Mouse (Mus musculus): ENCODE measurements at regions not wholly inside any gene's neighbourhood (a gene's known extent, or its start where the extent isn't known, plus 50 kb on each side); places are given as distances from the start of the nearest gene placed in this dataset.

GRCm38 (mm10) chrX:158931864-158932263, 278.2 kb upstream of the Rps6ka3 start:
- Histone ChIP-seq H3K27me3 (ENCODE audit: control insufficient read depth, insufficient read depth, low read length) (no peaks in the 10 kb centered on the region), H3K4me1 (replicated peaks; ENCODE audit: control insufficient read depth, insufficient read depth, low read length) (no peaks in the 10 kb centered on the region), H3K36me3 (ENCODE audit: control insufficient read depth, insufficient read depth, low read length) (no peaks in the 10 kb centered on the region), H3K27ac (ENCODE audit: control insufficient read depth, insufficient read depth, low read length) (no peak overlapping the region), H3K4me3 (ENCODE audit: control insufficient read depth, insufficient read depth, low read length) (no peak overlapping the region)
- no peak for DNase-seq
- TF ChIP-seq POLR2A (IDR thresholded peaks at IDR 0.05; ENCODE audit: control insufficient read depth, extremely low read depth, insufficient read depth, low read length, poor library complexity): no peak
- 73% methylated on average over 1 of the region's 1 CpGs for WGBS

- DNase-seq: no peak
- no peaks in the 10 kb centered on the region for H3K4me1 ChIP-seq (replicated peaks; ENCODE audit: control insufficient read depth, insufficient read depth, low read length)
- H3K27me3 ChIP-seq (ENCODE audit: control insufficient read depth, insufficient read depth, low read length): no peaks in the 10 kb centered on the region
- H3K27ac ChIP-seq (ENCODE audit: control insufficient read depth, insufficient read depth, low read length): no peak overlapping the region
- no peaks in the 10 kb centered on the region for H3K36me3 ChIP-seq (ENCODE audit: control insufficient read depth, insufficient read depth, low read length)
- TF ChIP-seq POLR2A (IDR thresholded peaks at IDR 0.05; ENCODE audit: control insufficient read depth, extremely low read depth, insufficient read depth, low read length, poor library complexity): no peak
- no peak for TF ChIP-seq CTCF (IDR thresholded peaks at IDR 0.05; ENCODE audit: borderline replicate concordance, control insufficient read depth, extremely low read depth, insufficient read depth, low read length, poor library complexity)
- 87% methylated on average over 4 of the region's 4 CpGs for WGBS
- no peak overlapping the region for H3K4me3 ChIP-seq (ENCODE audit: control insufficient read depth, insufficient read depth, low read length)
Observed at GRCm38 (mm10) chrX:158947191-158947590, 262.9 kb upstream of the Rps6ka3 start.

GRCm38 (mm10) chrX:158971726-158972125, 238.4 kb upstream of the Rps6ka3 start:
- Histone ChIP-seq H3K27ac (ENCODE audit: control insufficient read depth, insufficient read depth, low read length) (no peak overlapping the region), H3K27me3 (ENCODE audit: control insufficient read depth, insufficient read depth, low read length) (no peaks in the 10 kb centered on the region), H3K36me3 (ENCODE audit: control insufficient read depth, insufficient read depth, low read length) (no peaks in the 10 kb centered on the region), H3K4me3 (ENCODE audit: control insufficient read depth, insufficient read depth, low read length) (no peak overlapping the region), H3K4me1 (replicated peaks; ENCODE audit: control insufficient read depth, insufficient read depth, low read length) (no peaks in the 10 kb centered on the region)
- 45% methylated on average over 5 of the region's 5 CpGs for WGBS
- no peak for DNase-seq
- TF ChIP-seq CTCF (IDR thresholded peaks at IDR 0.05; ENCODE audit: borderline replicate concordance, control insufficient read depth, extremely low read depth, insufficient read depth, low read length, poor library complexity) (no peak), POLR2A (IDR thresholded peaks at IDR 0.05; ENCODE audit: control insufficient read depth, extremely low read depth, insufficient read depth, low read length, poor library complexity) (no peak)

- no peak overlapping the region for H3K27ac ChIP-seq (ENCODE audit: control insufficient read depth, insufficient read depth, low read length)
- no peaks in the 10 kb centered on the region for H3K27me3 ChIP-seq (ENCODE audit: control insufficient read depth, insufficient read depth, low read length)
- DNase-seq: no peak
- WGBS: 55% methylated on average over 5 of the region's 5 CpGs
- no peak overlapping the region for H3K4me3 ChIP-seq (ENCODE audit: control insufficient read depth, insufficient read depth, low read length)
- H3K4me1 ChIP-seq (replicated peaks; ENCODE audit: control insufficient read depth, insufficient read depth, low read length): no peaks in the 10 kb centered on the region
- H3K36me3 ChIP-seq (ENCODE audit: control insufficient read depth, insufficient read depth, low read length): no peaks in the 10 kb centered on the region
- TF ChIP-seq POLR2A (IDR thresholded peaks at IDR 0.05; ENCODE audit: control insufficient read depth, extremely low read depth, insufficient read depth, low read length, poor library complexity) (no peak), CTCF (IDR thresholded peaks at IDR 0.05; ENCODE audit: borderline replicate concordance, control insufficient read depth, extremely low read depth, insufficient read depth, low read length, poor library complexity) (no peak)
Observed at GRCm38 (mm10) chrX:158976648-158977047, 233.5 kb upstream of the Rps6ka3 start.

- DNase-seq: no peak
- H3K27me3 ChIP-seq (ENCODE audit: control insufficient read depth, insufficient read depth, low read length): no peaks in the 10 kb centered on the region
- H3K4me3 ChIP-seq (ENCODE audit: control insufficient read depth, insufficient read depth, low read length): no peak overlapping the region
- TF ChIP-seq POLR2A (IDR thresholded peaks at IDR 0.05; ENCODE audit: control insufficient read depth, extremely low read depth, insufficient read depth, low read length, poor library complexity): no peak
- no peak for TF ChIP-seq CTCF (IDR thresholded peaks at IDR 0.05; ENCODE audit: borderline replicate concordance, control insufficient read depth, extremely low read depth, insufficient read depth, low read length, poor library complexity)
- WGBS: 88% methylated on average over 2 of the region's 2 CpGs
- no peaks in the 10 kb centered on the region for H3K4me1 ChIP-seq (replicated peaks; ENCODE audit: control insufficient read depth, insufficient read depth, low read length)
- no peaks in the 10 kb centered on the region for H3K36me3 ChIP-seq (ENCODE audit: control insufficient read depth, insufficient read depth, low read length)
- no peak overlapping the region for H3K27ac ChIP-seq (ENCODE audit: control insufficient read depth, insufficient read depth, low read length)
Observed at GRCm38 (mm10) chrX:158984721-158985120, 225.4 kb upstream of the Rps6ka3 start.

GRCm38 (mm10) chrX:158987676-158988075, 222.4 kb upstream of the Rps6ka3 start:
- Histone ChIP-seq H3K27ac (ENCODE audit: control insufficient read depth, insufficient read depth, low read length) (no peak overlapping the region), H3K4me1 (replicated peaks; ENCODE audit: control insufficient read depth, insufficient read depth, low read length) (no peaks in the 10 kb centered on the region), H3K27me3 (ENCODE audit: control insufficient read depth, insufficient read depth, low read length) (no peaks in the 10 kb centered on the region), H3K4me3 (ENCODE audit: control insufficient read depth, insufficient read depth, low read length) (no peak overlapping the region), H3K36me3 (ENCODE audit: control insufficient read depth, insufficient read depth, low read length) (no peaks in the 10 kb centered on the region)
- 82% methylated on average over 3 of the region's 3 CpGs for WGBS
- TF ChIP-seq POLR2A (IDR thresholded peaks at IDR 0.05; ENCODE audit: control insufficient read depth, extremely low read depth, insufficient read depth, low read length, poor library complexity): no peak
- no peak for DNase-seq

- TF ChIP-seq POLR2A (IDR thresholded peaks at IDR 0.05; ENCODE audit: control insufficient read depth, extremely low read depth, insufficient read depth, low read length, poor library complexity) (no peak), CTCF (IDR thresholded peaks at IDR 0.05; ENCODE audit: borderline replicate concordance, control insufficient read depth, extremely low read depth, insufficient read depth, low read length, poor library complexity) (no peak)
- H3K4me3 ChIP-seq (ENCODE audit: control insufficient read depth, insufficient read depth, low read length): no peak overlapping the region
- H3K4me1 ChIP-seq (replicated peaks; ENCODE audit: control insufficient read depth, insufficient read depth, low read length): no peaks in the 10 kb centered on the region
- 100% methylated on average over 1 of the region's 1 CpGs for WGBS
- no peaks in the 10 kb centered on the region for H3K27me3 ChIP-seq (ENCODE audit: control insufficient read depth, insufficient read depth, low read length)
- H3K36me3 ChIP-seq (ENCODE audit: control insufficient read depth, insufficient read depth, low read length): no peaks in the 10 kb centered on the region
- no peak for DNase-seq
- no peak overlapping the region for H3K27ac ChIP-seq (ENCODE audit: control insufficient read depth, insufficient read depth, low read length)
Observed at GRCm38 (mm10) chrX:159018955-159019354, 191.2 kb upstream of the Rps6ka3 start.
